Mouse (Mus musculus) hindbrain, embryonic 12.5 days (tissue): ENCODE data around the gene Fem1b. TPM values are rescaled to one million over a fixed set of nuclear protein-coding genes. Genes with fewer than 3 reads are reported as not detected.
"Not testable (repeated sequence)": the region's sequence is repeated elsewhere in the genome, so short reads cannot be mapped to it uniquely, and the experiment has no call there.

Experiments used
- ATAC-seq: fragments of 200-750 bp; cut with Nextera tagmentation; 2 replicates; pipeline ENCODE4 v1.8.0; 2017; ENCODE audit warnings: moderate TSS enrichment; ENCODE audit not compliant: low FRiP score
- H3K27ac ChIP-seq: fragments of 300-500 bp; sonication (generic); 2 replicates; pipeline ENCODE4 v1.5.1; 2016; ENCODE audit warnings: mild to moderate bottlenecking
- H3K27me3 ChIP-seq: fragments of 300-500 bp; sonication (generic); 2 replicates; pipeline ENCODE4 v1.6.1; 2016; ENCODE audit warnings: mild to moderate bottlenecking
- H3K36me3 ChIP-seq: fragments of 300-500 bp; sonication (generic); 2 replicates; pipeline ENCODE4 v1.6.1; 2016; ENCODE audit warnings: mild to moderate bottlenecking
- H3K4me1 ChIP-seq: fragments of 300-500 bp; sonication (generic); 2 replicates; pipeline ENCODE4 v1.6.1; 2016
- H3K4me2 ChIP-seq: fragments of 300-500 bp; sonication (generic); replicated peaks from 2 replicates; pipeline ENCODE4 v1.6.1; 2016; ENCODE audit warnings: mild to moderate bottlenecking
- H3K4me3 ChIP-seq: fragments of 300-500 bp; sonication (generic); 2 replicates; pipeline ENCODE4 v1.5.1; 2016; ENCODE audit warnings: mild to moderate bottlenecking
- H3K9ac ChIP-seq: fragments of 300-500 bp; sonication (generic); 2 replicates; pipeline ENCODE4 v1.6.1; 2016; ENCODE audit warnings: mild to moderate bottlenecking, moderate library complexity
- H3K9me3 ChIP-seq: fragments of 300-500 bp; sonication (generic); replicated peaks from 2 replicates; pipeline ENCODE4 v1.6.1; 2016; ENCODE audit warnings: mild to moderate bottlenecking
- WGBS: fragments of 180-500 bp; shearing (Covaris S2); methylation state at CpG from one replicate; pipeline ENCODE4 v1.1.7; 2016; 5-methylcytosine and 5-hydroxymethylcytosine counted together
- polyA plus RNA-seq: library from polyadenylated mRNA; unstranded; fragments of >200 nt; fragmentation: Nextera tagmentation; extraction: Ambion mirVana; gene quantifications from 2 replicates; pipeline ENCODE4 v1.2.1, GENCODE M21; 2016

Fem1b gene
- polyA plus RNA-seq, result 55.7 and 60.4 TPM in 2 replicates

DNA sequence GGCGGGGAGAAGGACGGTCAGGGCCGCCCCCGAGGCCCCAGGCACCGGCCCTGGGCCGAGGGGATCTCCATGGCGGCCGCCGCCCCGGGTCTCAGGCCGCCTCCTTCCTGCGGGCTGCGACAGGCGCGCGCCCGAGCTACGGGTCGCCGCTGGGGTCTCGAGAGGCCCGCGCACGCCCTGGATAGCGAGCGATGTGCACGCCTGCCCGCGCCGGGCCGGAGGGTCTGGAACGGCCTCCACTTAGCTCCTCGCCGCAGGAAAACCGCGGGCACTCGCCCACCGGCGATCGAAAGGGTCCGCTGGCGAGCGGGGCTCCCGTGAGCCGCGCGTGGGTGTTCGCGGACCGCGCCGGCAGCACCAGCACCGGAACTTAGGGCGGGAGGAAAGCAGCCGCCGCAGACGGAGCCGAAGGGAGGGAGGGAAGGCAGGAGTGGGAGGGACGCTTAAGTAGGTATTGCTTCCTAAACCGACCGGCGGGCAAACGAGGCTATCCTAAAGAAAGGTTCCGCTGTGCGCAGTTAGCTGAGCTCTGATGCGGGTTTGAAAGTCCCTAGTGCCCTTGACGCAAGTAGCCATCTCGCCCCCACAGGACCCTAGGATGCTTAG, at the start of gene Fem1b:
TSS of gene Fem1b (minus strand) at position 419 of the 606 bp plus-strand sequence.
- Histone ChIP-seq H3K9me3 (no peaks in the 10 kb centered on the region), H3K27me3 (no peaks in the 10 kb centered on the region), H3K4me1 (peaks cover 30% of the 10 kb centered on the region), H3K27ac (peak within 1 kb of the TSS; percentile 97), H3K4me3 (peak within 1 kb of the TSS; percentile 99), H3K36me3 (no peaks in the 10 kb centered on the region), H3K4me2 (peak within 1 kb of the TSS; percentile 72), H3K9ac (peak within 1 kb of the TSS; percentile 95)
- peak; percentile 92 for ATAC-seq
- WGBS, result under 1% methylated on average over 68 of the region's 68 CpGs

DNA sequence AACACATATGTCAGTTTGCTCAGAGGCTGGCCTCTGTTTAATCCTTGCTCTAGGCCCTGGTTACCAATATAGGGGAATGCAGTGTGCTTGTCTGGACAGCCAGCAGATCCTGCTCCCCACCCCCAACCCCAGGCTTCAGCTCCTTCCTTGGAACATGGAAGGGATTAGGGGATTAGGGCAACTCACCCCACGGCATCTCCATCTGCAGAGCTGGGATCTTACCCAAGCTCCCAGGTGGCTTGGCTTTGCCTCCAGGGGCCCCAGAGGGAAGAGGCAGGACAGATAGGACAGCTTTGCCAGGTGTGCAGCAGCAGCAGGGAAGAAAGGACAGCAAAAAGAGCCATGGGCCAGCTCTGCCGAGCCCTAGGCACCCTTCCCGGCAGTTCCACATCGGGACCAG, 49.1 kb upstream of the Fem1b start:
- Histone ChIP-seq H3K9me3 (no peaks in the 10 kb centered on the region), H3K9ac (no peak overlapping the region), H3K27me3 (no peaks in the 10 kb centered on the region), H3K27ac (no peak overlapping the region), H3K4me1 (peaks cover 20% of the 10 kb centered on the region), H3K36me3 (no peaks in the 10 kb centered on the region), H3K4me3 (no peak overlapping the region), H3K4me2 (no peak overlapping the region)
- no peak for ATAC-seq
- WGBS, result 80% methylated on average over 4 of the region's 4 CpGs

DNA sequence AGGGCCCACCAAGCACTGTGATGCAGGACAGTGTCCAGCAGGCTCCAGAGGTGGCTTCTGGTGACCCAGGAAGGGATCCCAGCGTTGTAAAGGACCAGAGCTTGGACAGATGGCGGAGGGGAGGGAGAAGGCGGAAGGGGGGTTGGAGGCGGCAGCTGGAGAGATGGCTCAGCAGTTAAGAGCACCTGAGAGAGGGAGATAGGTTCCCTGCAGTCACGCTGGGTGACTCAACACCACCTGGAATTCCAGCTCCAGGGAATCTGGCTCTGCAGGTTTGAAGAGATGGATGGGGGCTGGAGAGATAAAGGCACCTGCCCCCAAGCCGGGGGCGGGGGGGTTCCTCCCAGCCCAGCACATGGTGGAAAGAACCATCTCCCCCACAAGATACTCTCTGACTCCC, 48.4 kb upstream of the Fem1b start:
- H3K27me3 ChIP-seq, H3K4me3 ChIP-seq, H3K9me3 ChIP-seq, ATAC-seq, H3K27ac ChIP-seq, H3K36me3 ChIP-seq, H3K9ac ChIP-seq, H3K4me2 ChIP-seq: not testable (repeated sequence)
- 53% methylated on average over 7 of the region's 7 CpGs for WGBS
- peaks cover 20% of the 10 kb centered on the region for H3K4me1 ChIP-seq

DNA sequence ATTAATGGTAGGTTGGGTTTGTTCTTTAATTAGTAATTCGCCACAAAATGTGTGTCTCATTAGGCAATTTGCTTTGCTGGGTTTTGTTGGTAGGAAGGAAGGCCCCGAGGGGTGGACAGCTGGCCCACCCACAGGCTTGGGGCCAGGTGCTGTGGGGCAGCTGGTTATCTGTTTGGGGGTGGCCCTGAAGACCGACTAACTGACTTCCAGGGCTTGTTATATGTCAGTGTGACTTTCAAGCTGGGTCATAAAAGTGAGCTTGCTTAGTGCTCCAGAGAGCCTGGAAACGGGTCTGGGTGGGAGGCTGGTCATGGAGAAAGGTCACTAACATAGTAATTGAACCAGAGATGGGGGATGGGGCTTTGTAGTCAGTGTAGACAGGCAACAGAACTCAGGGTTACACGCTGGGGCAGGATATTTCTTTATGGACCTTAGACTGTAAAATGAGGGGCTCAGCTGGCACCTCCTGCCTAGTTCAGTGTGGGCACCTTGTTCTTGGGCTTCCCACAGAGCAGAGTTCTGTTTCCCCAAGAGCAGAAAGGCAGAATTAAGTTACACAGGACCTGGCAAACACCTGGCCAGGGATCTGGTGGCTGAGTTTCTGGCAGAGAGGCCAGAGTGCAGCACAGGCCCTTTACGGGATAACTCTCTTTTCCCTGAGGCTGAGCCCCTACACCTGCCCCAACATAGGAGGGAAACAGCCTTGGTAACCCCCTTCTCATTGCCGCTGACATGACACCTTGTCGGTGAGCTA, 46.7 kb upstream of the Fem1b start:
- Histone ChIP-seq H3K9me3 (no peaks in the 10 kb centered on the region), H3K27me3 (no peaks in the 10 kb centered on the region), H3K4me1 (peaks cover 25% of the 10 kb centered on the region), H3K9ac (peak overlapping the region; percentile 19; the same call in 1 of the 2 replicates), H3K4me3 (no peak overlapping the region), H3K27ac (peak overlapping the region; percentile 6; the same call in 1 of the 2 replicates), H3K4me2 (no peak overlapping the region), H3K36me3 (no peaks in the 10 kb centered on the region)
- ATAC-seq, result no peak
- WGBS, result 55% methylated on average over 8 of the region's 8 CpGs

DNA sequence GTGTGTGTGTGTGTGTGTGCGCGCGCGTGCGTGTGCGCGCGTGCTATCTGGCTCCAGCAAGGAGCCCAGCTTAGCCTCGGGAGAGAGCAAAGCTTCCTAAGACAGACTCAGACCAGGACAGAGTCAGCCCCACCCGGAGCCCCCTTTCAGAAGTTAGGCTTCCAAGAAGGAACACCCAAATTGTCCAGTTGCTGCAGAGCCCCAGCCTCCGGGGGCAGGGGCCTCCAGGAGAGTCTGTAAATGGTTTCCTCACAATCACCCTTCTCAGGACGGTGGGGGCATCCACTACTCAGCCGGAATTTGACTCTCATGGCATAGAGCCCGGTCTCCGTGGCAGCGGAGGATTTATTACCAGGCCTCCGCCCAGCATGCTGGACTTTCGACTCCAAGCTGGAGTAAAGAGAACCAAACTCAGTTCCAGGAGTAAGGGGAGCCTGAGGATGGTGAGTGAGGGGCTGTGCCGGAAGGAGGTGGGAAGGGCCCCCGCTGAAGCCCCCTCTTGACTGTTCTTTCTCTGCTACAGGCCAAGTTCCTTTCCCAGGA, 46.1 kb upstream of the Fem1b start, which contains the start of gene Calml4:
TSS of gene Calml4 (plus strand) at position 362 of the 543 bp plus-strand sequence.
- Histone ChIP-seq H3K4me3 (no peak within 1 kb of the TSS), H3K36me3 (no peaks in the 10 kb centered on the region), H3K4me1 (peaks cover 25% of the 10 kb centered on the region), H3K27me3 (no peaks in the 10 kb centered on the region), H3K4me2 (no peak within 1 kb of the TSS), H3K9ac (peak within 1 kb of the TSS; percentile 19; the same call in 1 of the 2 replicates), H3K9me3 (no peaks in the 10 kb centered on the region), H3K27ac (peak within 1 kb of the TSS; percentile 6; the same call in 1 of the 2 replicates)
- WGBS, result 61% methylated on average over 20 of the region's 20 CpGs
- no peak for ATAC-seq

DNA sequence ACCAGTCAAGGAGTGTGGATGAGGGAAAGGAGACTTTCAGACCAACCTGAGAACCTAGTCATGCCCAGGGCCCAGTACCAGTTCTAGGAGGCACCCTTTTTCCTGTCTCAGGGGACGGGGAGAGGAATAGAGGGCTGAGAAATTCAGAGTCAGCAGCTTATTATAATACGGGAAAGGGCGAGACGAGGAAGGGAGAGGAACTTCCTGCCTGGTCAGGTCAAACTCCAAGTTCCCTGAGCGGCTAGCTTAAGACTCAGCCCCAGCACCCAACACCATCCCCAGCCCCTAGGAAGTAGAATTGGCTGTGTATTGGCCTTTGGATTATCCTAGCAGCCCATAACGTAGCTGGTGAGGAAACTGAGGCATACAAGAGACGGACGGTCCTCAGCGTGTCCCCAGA, 45.5 kb upstream of the Fem1b start:
- H3K27me3 ChIP-seq, result no peaks in the 10 kb centered on the region
- H3K36me3 ChIP-seq, result no peaks in the 10 kb centered on the region
- H3K9ac ChIP-seq, result no peak overlapping the region
- no peak for ATAC-seq
- H3K4me2 ChIP-seq, result no peak overlapping the region
- H3K9me3 ChIP-seq, result no peaks in the 10 kb centered on the region
- H3K4me1 ChIP-seq, result peaks cover 25% of the 10 kb centered on the region
- no peak overlapping the region for H3K27ac ChIP-seq
- 88% methylated on average over 9 of the region's 9 CpGs for WGBS
- no peak overlapping the region for H3K4me3 ChIP-seq

DNA sequence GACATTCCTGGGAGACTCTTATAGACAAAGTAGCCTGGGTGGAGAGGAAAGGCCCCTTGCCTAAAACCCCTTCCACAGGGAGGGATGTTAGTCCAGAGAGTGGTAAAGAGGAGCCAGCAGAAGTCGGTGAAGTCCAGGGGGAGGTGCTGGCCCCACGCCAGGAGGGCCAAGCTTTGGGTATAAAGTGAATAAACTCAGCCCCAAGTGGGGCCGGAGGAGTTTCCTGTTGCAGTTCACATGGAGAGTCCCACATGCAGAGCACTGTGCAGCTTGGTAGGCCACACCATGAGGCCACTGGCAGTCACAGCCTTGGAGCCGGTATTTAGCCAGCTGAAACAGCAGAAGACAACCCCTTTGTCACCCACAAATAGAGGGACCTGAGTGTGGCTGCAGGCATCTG, 42.7 kb upstream of the Fem1b start:
- WGBS, result 68% methylated on average over 4 of the region's 4 CpGs
- no peak overlapping the region for H3K4me3 ChIP-seq

DNA sequence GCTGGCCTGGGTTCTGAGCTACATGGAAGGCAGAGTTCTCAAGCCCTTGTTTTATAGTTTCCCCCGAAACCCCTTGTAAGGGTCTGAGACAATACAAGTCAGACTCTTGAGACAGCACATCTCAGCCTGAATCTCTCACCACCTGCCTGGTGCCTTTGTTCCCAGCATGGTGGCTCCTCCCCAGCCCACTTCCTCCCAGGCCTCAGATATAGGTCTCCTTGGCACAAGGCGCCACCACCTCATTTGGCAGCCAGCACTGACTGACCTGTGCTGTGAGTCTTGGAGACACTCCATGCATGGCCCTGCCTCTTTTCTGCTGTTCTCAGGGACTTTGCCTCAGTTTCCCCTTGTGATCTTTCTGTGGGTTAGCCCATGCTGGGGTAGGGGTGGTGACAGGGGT, 39.8 kb upstream of the Fem1b start:
- Histone ChIP-seq H3K27ac (no peak overlapping the region), H3K9ac (no peak overlapping the region), H3K36me3 (no peaks in the 10 kb centered on the region), H3K27me3 (no peaks in the 10 kb centered on the region), H3K4me3 (no peak overlapping the region), H3K9me3 (no peaks in the 10 kb centered on the region), H3K4me2 (no peak overlapping the region), H3K4me1 (peaks cover 20% of the 10 kb centered on the region)
- WGBS, result 76% methylated on average over 2 of the region's 2 CpGs
- ATAC-seq, result no peak

More for the DNA sequence above, 42.7 kb upstream of the Fem1b start:
- Histone ChIP-seq H3K4me2 (no peak overlapping the region), H3K9ac (no peak overlapping the region), H3K4me1 (peaks cover 34% of the 10 kb centered on the region), H3K27ac (no peak overlapping the region), H3K9me3 (no peaks in the 10 kb centered on the region), H3K27me3 (no peaks in the 10 kb centered on the region), H3K36me3 (no peaks in the 10 kb centered on the region)
- no peak for ATAC-seq

DNA sequence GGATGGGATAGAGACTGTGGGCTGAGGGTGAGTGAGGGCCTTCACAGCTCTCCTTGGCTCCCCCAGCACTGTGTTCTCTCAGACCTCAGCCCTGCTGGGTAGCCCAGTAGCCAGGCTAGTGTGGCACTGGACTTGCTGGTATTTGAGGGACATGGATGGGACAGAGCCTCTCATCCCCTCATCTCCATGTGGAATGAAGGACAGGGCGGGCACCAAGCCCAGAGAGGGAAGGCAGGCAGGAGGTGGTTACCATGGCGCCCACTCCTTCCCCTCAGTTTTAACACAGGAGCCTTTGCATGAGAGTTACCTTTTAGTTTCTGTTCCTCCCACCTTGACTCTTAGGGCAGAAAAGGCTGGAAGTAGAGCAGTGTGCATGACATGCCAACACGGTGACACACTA, 36.9 kb upstream of the Fem1b start:
- Histone ChIP-seq H3K9ac (no peak overlapping the region), H3K27ac (no peak overlapping the region), H3K27me3 (no peaks in the 10 kb centered on the region), H3K36me3 (no peaks in the 10 kb centered on the region), H3K4me2 (no peak overlapping the region), H3K4me3 (no peak overlapping the region), H3K4me1 (peaks cover 15% of the 10 kb centered on the region), H3K9me3 (no peaks in the 10 kb centered on the region)
- 85% methylated on average over 3 of the region's 3 CpGs for WGBS
- ATAC-seq, result no peak; the same call in 1 of the 2 replicates

DNA sequence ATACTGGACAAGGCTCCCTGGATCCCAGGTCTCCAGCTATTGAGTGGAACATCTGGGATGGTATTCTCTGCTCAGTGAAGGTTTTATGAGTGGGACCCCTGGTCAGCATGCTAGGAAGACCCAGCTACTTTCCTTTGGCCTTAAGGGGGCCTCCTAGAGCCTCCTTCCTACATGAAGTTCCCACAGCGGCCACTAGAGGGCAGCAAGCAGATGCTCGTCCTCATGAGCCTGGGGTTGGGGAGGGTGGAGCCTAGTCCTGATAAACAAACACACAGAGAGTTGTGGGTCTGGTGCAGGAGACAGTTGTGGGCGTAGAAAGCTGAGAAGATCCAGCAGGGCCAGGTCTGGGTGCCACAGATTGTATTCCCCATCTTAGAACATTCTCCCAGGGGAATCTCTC, 36.0 kb upstream of the Fem1b start:
- Histone ChIP-seq H3K9ac (no peak overlapping the region), H3K36me3 (no peaks in the 10 kb centered on the region), H3K4me1 (peaks cover 15% of the 10 kb centered on the region), H3K4me3 (no peak overlapping the region), H3K27me3 (no peaks in the 10 kb centered on the region), H3K4me2 (no peak overlapping the region), H3K27ac (no peak overlapping the region), H3K9me3 (no peaks in the 10 kb centered on the region)
- ATAC-seq, result 0 out of 2 replicates have a peak, but pooled peaks have one; percentile 27
- WGBS, result 4% methylated on average over 3 of the region's 3 CpGs

DNA sequence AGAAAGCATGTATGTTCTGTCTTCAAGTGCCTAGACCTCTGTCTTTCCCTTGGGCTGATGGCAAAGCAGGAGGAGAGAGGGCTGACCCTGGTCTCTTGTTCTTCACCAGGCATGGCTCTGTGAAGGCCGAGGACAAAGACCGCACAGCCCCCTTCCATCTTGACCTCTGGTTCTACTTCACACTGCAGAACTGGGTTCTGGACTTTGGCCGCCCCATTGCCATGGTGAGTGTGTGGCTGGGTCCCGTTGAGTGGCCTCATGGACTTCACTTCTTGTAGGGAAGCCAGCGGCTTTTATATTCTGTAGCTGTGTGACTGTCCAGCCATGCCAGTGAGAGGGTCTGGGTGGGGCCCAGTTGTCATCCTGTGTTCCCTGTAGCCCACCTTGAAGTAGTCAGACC, 32.7 kb upstream of the Fem1b start:
- ATAC-seq, result no peak
- no peaks in the 10 kb centered on the region for H3K9me3 ChIP-seq
- WGBS, result 88% methylated on average over 5 of the region's 5 CpGs

DNA sequence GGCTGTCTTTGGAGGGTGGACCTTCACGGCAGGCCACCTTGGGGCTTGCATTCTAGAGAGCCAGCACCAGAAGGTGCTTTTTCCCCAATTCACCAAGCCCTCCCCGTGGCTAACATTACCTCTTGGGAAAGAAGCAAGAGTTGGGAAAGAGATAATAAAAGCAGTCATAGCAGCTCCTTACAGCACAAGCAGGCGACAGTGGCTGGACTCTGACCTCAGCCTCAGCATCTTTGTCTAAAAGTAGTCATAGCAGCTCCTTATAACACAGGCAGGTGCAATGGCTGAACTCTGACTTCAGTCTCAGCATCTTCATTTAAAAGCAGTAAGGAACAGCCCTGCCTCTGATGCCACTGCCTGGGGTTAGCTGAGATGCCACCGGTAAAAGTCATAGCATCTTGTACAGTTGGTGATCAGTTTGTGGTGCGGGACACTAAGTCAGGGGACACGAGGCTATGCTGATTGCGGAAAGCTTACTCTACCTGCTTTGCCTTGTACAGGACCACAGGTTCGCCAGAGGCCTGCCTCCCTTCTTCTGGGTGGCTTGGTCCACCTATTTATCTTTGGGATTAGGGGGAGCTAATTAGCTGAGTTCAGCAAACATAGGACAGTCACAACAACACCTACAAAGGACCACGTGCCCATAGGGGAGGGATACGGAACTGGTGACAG, 31.8 kb upstream of the Fem1b start:
- Histone ChIP-seq H3K4me3 (no peak overlapping the region), H3K9ac (no peak overlapping the region), H3K27me3 (no peaks in the 10 kb centered on the region), H3K27ac (no peak overlapping the region), H3K36me3 (no peaks in the 10 kb centered on the region), H3K9me3 (no peaks in the 10 kb centered on the region), H3K4me1 (peaks cover 19% of the 10 kb centered on the region), H3K4me2 (no peak overlapping the region)
- ATAC-seq, result no peak
- WGBS, result 84% methylated on average over 10 of the region's 10 CpGs

More for the DNA sequence above, 32.7 kb upstream of the Fem1b start:
- no peak overlapping the region for H3K4me3 ChIP-seq
- no peak overlapping the region for H3K9ac ChIP-seq
- H3K4me2 ChIP-seq, result no peak overlapping the region
- peaks cover 12% of the 10 kb centered on the region for H3K4me1 ChIP-seq
- no peaks in the 10 kb centered on the region for H3K36me3 ChIP-seq
- no peaks in the 10 kb centered on the region for H3K27me3 ChIP-seq
- H3K27ac ChIP-seq, result no peak overlapping the region
